Mouse (Mus musculus): ENCODE data around the gene Rnase9.
"Not testable (repeated sequence)": the region's sequence is repeated elsewhere in the genome, so short reads cannot be mapped to it uniquely, and the experiment has no call there.

The Rnase9 gene

GRCm38 (mm10) chr14:51050063-51050462 lies 8.4 kb upstream of the Rnase9 start, which contains the start of gene Rnase11:
Gene Rnase11 (minus strand): TSS chr14:51050163.
- DNase-seq (ENCODE audit: low spot score), result no peak

GRCm38 (mm10) chr14:51047846-51048245 lies 6.2 kb upstream of the Rnase9 start:
- DNase-seq (ENCODE audit: low spot score), result no peak

GRCm38 (mm10) chr14:51036214-51036613 lies 5.5 kb downstream of the Rnase9 start:
- DNase-seq (ENCODE audit: low spot score), result no peak

DNA sequence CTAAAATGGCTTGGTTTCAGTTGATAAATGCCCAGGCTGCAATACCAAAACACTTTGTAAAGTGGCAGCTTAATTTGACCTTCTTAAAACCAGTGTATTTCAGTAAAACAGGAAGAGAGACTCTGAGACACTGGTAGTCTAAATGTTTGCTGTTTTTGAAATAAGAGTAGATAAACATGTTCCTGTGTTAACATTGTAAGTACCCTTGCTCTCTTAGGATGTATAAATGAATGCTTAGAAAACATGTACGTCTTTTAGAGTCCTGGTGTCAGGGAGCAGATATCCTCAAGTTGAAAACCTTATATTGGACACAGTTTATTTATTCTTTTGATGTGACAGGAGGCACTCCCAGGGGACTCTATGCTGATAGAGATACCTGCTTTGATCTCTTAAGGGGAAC lies 6.5 kb downstream of the Rnase9 start:
- DNase-seq (ENCODE audit: low spot score), result no peak

DNA sequence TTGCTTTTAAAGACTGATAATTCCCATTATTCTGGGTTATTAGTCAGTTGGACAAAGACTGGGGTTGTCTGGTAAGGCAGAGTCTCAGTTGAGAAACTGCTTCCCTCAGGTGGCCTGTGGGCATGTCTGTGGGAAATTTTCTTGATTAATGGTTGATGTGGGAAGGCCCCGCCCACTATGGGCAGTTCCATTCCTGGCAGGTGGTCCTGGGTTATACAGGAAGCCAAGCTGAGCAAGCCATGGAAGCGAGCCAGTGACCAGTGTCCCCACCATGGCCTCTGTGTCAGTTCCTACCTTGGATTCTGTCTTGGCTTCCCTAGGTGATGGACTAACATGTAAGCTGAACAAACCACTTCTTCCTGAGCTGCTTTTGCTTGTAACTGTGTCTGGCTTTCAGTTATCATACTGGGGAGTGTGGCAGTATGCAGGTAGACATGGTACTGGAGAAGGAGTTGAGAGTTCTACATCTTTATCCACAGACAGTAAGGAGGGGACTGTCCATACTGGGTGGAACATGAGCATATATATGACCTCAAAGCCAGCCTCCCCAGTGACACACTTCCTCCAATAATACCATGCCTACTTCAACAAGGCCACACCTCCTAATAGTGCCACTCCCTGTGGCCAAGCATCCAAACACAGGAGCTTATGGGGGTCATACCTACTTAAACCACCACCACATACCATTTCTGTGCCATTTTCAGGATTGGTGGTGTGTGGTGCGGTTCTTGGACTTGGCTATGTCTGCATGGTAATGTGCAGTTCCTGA lies 14.1 kb downstream of the Rnase9 start:
- no peak for DNase-seq (ENCODE audit: low spot score)

DNA sequence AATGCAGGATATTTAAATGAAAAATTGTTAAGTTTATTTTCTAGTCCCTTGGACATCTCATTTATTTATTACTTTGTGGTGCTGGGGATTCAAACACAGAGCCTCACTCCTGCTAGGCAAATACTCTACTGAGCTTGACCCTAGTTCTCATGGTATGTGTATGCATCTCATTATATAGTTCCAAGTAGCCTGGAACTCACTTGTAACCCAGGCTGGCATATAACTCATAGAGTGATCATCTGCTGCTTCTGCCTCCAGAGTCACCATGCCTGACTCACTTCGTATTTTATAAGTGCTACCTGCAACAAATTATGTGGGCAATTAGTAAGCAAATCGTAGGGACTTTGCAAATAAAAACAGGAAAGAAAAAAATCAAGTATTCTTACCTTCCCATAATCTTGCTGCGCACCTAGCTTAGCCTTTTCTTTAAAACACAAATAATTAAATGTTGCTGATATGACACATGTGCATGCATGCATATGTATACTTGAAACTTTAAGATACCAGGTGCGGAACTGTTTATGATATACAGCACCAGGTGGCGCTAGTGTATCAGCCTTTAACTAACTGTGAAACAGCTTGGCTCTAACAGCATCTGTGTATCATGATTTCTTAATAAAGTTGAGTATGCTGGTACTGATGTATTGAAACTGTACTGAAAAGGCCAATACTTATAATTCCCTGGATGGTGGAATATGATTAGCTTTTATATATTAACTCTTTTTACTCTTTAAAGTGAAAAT lies 15.1 kb downstream of the Rnase9 start:
- peak; percentile 89 for DNase-seq (ENCODE audit: low spot score)

GRCm38 (mm10) chr14:51024820-51025219 lies 16.8 kb downstream of the Rnase9 start:
- no peak for DNase-seq (ENCODE audit: low spot score)

GRCm38 (mm10) chr14:51023457-51023856 lies 18.2 kb downstream of the Rnase9 start:
- no peak for DNase-seq (ENCODE audit: low spot score)

- no peak for DNase-seq (ENCODE audit: low spot score)
Observed at GRCm38 (mm10) chr14:51017256-51017655, 24.4 kb downstream of the Rnase9 start.

- DNase-seq (ENCODE audit: low spot score), result no peak
Observed at GRCm38 (mm10) chr14:51015780-51016179, 25.9 kb downstream of the Rnase9 start.

DNA sequence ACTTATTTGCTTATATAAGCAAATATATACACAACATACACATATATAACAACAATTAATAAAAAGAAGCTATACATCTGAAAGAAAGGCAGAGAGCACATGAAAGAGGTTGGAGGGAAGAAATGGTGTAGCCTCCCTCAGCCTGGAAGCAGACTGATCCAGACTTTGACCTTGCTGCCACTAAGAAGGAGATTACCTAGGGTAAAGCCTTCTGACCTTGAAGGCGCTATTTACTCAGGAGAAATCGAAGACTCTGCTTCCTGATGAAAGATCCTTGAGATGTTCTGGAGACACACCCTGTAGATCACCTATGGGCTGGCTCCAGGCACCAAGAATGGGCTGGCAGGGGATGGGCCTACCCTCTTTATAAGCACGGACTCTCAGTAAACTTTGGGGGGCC lies 26.9 kb downstream of the Rnase9 start:
- DNase-seq (ENCODE audit: low spot score), result not testable (repeated sequence)

DNA sequence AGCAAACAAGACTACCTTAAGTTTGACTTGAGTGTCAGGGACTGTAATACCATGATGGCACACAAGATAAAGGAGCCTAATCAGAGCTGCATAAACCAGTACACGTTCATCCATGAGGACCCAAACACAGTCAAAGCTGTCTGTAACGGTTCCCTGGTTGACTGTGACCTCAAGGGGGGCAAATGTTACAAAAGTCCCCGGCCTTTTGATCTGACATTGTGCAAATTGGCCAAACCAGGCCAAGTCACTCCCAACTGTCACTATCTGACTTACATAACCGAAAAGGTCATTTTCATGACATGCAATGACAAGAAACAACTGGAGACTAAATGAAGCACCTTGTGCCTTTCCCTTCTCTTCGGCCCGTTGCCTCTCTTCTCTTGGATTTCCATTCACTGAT lies 32.1 kb downstream of the Rnase9 start:
- no peak for DNase-seq (ENCODE audit: low spot score)

- no peak for DNase-seq (ENCODE audit: low spot score)
Observed at GRCm38 (mm10) chr14:51008781-51009180, 32.9 kb downstream of the Rnase9 start.

DNA sequence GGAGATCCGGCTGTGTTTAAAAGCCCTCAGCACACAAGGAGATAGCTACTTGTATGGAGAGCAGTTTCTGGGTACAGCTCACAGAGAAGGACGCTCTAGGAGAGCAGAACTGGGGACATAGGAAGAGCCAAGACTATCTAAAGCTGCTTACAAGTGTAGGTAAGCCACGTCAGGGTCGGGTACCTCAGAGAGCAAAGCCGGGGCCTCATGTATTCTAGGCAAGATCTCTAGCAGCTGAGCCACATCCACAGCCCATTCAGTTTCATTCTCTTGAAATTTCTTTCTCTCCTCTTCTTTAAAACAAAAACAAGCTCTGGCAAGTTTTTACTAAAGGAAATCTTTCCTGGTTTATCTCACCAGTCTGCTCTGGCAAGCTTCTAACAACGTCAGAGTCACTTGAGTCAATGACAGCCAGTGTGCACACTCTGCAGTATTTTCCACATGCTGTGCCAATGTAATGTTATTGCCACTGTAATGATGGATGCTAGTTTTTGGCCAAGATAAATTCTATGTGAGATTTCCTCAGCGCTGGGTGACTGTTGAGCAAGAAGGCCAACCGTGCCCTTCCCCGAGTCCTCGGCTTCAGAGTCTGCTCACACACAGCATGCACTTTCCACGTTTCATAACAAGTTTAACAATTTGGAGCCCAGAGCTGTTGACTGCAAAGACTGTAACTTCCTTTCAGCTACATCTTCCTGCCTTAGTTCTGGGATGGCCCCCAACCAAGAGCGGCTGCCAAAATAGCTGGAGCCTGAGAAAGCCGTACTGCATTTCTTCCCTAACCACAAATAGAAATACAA lies 33.6 kb downstream of the Rnase9 start:
- DNase-seq (ENCODE audit: low spot score), result no peak

- peak; percentile 44 for DNase-seq (ENCODE audit: low spot score)
Observed at GRCm38 (mm10) chr14:51007152-51007801, 34.4 kb downstream of the Rnase9 start, which contains the start of gene Rnase10. Gene Rnase10 (plus strand): TSS chr14:51007751.

- no peak for DNase-seq (ENCODE audit: low spot score)
Observed at GRCm38 (mm10) chr14:50997999-50998666, 43.5 kb downstream of the Rnase9 start.

- no peak for DNase-seq (ENCODE audit: low spot score)
Observed at GRCm38 (mm10) chr14:50997088-50997487, 44.6 kb downstream of the Rnase9 start.

DNA sequence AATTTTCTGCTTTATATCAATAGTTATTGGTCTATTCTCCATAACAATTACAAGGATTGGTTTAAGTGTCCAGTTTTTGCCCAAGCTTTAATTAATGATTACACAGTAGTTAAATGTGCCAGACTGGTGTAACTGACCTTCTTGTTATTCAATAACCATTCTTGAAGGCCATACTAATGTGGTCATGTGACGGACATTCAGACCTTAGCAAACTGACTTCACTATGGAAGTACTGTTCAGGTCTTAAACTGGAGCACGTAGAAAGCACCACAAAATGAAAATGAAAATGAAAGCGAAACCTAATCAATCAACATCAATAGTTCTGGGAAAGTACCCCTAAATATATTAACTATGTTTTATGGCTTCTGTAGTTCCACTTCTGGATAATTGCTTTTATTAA lies 50.6 kb downstream of the Rnase9 start:
- DNase-seq (ENCODE audit: low spot score), result no peak
